Mouse (Mus musculus) A20 (cell line): ENCODE data around the gene Trim54.

Source experiments
- DNase-seq: peaks from one replicate; pipeline ENCODE4 v3.0.0-alpha.2; 2011; ENCODE audit warnings: low read depth, low spot score

Gene Trim54

GRCm38 (mm10) chr5:31181183-31181770 is 64.8 kb downstream of the Trim54 start:
- DNase-seq = no peak

- DNase-seq = no peak
Measured at GRCm38 (mm10) chr5:31183678-31184077, 67.2 kb downstream of the Trim54 start.
